Mouse (Mus musculus): Measurements from ENCODE around the gene Lingo2. TPM values are rescaled to one million over a fixed set of nuclear protein-coding genes. Genes with fewer than 3 reads are reported as not detected.

Gene Lingo2
- total RNA-seq (2021) = not detected

GRCm38 (mm10) chr4:36951150-36951954, at the start of gene Lingo2:
Gene Lingo2, minus strand, starts transcription at chr4:36951747.
- no peak for DNase-seq (ENCODE audit: low spot score)
- intact Hi-C loops (cut with DNase I) = no loop called here

GRCm38 (mm10) chr4:36973358-36973757, 21.8 kb upstream of the Lingo2 start:
- intact Hi-C loops (cut with DNase I) = no loop called here
- DNase-seq (ENCODE audit: low spot score) = no peak

- intact Hi-C loops (cut with DNase I) = no loop called here
- no peak for DNase-seq (ENCODE audit: low spot score)
Observed at GRCm38 (mm10) chr4:36952431-36953429, 1.2 kb upstream of the Lingo2 start.

- intact Hi-C loops (cut with DNase I) = no loop called here
- DNase-seq (ENCODE audit: low spot score) = no peak
Observed at GRCm38 (mm10) chr4:36951955-36952215, 338 bp upstream of the Lingo2 start.

GRCm38 (mm10) chr4:36950790-36951149, 777 bp downstream of the Lingo2 start:
- intact Hi-C loops (cut with DNase I) = no loop called here
- DNase-seq (ENCODE audit: low spot score) = no peak

- DNase-seq (ENCODE audit: low spot score) = no peak
- intact Hi-C loops (cut with DNase I) = no loop called here
Observed at GRCm38 (mm10) chr4:36950021-36950751, 1.4 kb downstream of the Lingo2 start.

GRCm38 (mm10) chr4:36890810-36891209, 60.7 kb downstream of the Lingo2 start:
- intact Hi-C loops (cut with DNase I) = no loop called here
- no peak for DNase-seq (ENCODE audit: low spot score)

GRCm38 (mm10) chr4:36890365-36890764, 61.2 kb downstream of the Lingo2 start:
- no peak for DNase-seq (ENCODE audit: low spot score)
- intact Hi-C loops (cut with DNase I) = no loop called here

GRCm38 (mm10) chr4:36874781-36875180, 76.8 kb downstream of the Lingo2 start:
- no peak for DNase-seq (ENCODE audit: low spot score)
- intact Hi-C loops (cut with DNase I) = no loop called here

- DNase-seq (ENCODE audit: low spot score) = no peak
- intact Hi-C loops (cut with DNase I) = no loop called here
Observed at GRCm38 (mm10) chr4:36824982-36825381, 126.6 kb downstream of the Lingo2 start.

- no peak for DNase-seq (ENCODE audit: low spot score)
- intact Hi-C loops (cut with DNase I) = no loop called here
Observed at GRCm38 (mm10) chr4:36821914-36822313, 129.6 kb downstream of the Lingo2 start.

- DNase-seq (ENCODE audit: low spot score) = no peak
- intact Hi-C loops (cut with DNase I) = no loop called here
Observed at GRCm38 (mm10) chr4:36775088-36775487, 176.5 kb downstream of the Lingo2 start.

- intact Hi-C loops (cut with DNase I) = no loop called here
- DNase-seq (ENCODE audit: low spot score) = no peak
Observed at GRCm38 (mm10) chr4:36730691-36731090, 220.9 kb downstream of the Lingo2 start.

- DNase-seq (ENCODE audit: low spot score) = no peak
- intact Hi-C loops (cut with DNase I) = no loop called here
Observed at GRCm38 (mm10) chr4:36716411-36716810, 235.1 kb downstream of the Lingo2 start.

- intact Hi-C loops (cut with DNase I) = no loop called here
- DNase-seq (ENCODE audit: low spot score) = no peak
Observed at GRCm38 (mm10) chr4:36698888-36699287, 252.7 kb downstream of the Lingo2 start.

GRCm38 (mm10) chr4:36696810-36697209, 254.7 kb downstream of the Lingo2 start:
- no peak for DNase-seq (ENCODE audit: low spot score)
- intact Hi-C loops (cut with DNase I) = no loop called here

GRCm38 (mm10) chr4:36659920-36660319, 291.6 kb downstream of the Lingo2 start:
- no peak for DNase-seq (ENCODE audit: low spot score)
- intact Hi-C loops (cut with DNase I) = no loop called here

- DNase-seq (ENCODE audit: low spot score) = no peak
- intact Hi-C loops (cut with DNase I) = no loop called here
Observed at GRCm38 (mm10) chr4:36647753-36648152, 303.8 kb downstream of the Lingo2 start.

GRCm38 (mm10) chr4:36635666-36636065, 315.9 kb downstream of the Lingo2 start:
- no peak for DNase-seq (ENCODE audit: low spot score)
- intact Hi-C loops (cut with DNase I) = no loop called here

- DNase-seq (ENCODE audit: low spot score) = no peak
- intact Hi-C loops (cut with DNase I) = no loop called here
Observed at GRCm38 (mm10) chr4:36576801-36577200, 374.7 kb downstream of the Lingo2 start.

Data from heart, postnatal 25 days (tissue).